Mouse (Mus musculus) CH12.LX (cell line): ENCODE results near the gene Thrsp. TPM values are rescaled to one million over a fixed set of nuclear protein-coding genes. Genes with fewer than 3 reads are reported as not detected.

Experiments used
- DNase-seq: peaks from one replicate; pipeline ENCODE4 v3.0.0-alpha.2; 2013; ENCODE audit errors: extremely low read depth
- H3K27ac ChIP-seq: 2 replicates; pipeline ENCODE4 v1.5.1; 2012; ENCODE audit warnings: low read depth, mild to moderate bottlenecking, control low read depth, moderate library complexity; ENCODE audit not compliant: insufficient read depth
- H3K27me3 ChIP-seq: replicated peaks from 2 replicates; pipeline ENCODE3; 2012; ENCODE audit warnings: inconsistent platforms
- H3K36me3 ChIP-seq, 2 experiments: replicated peaks in 1 of 2; 2 replicates each; pipeline versions ENCODE3 to v1.6.1; 2012; ENCODE audit warnings: inconsistent platforms in 1 of 2, low read length in 1 of 2, mild to moderate bottlenecking in 1 of 2, mixed read lengths in 1 of 2, moderate library complexity in 1 of 2; ENCODE audit not compliant: control insufficient read depth in 1 of 2, insufficient read depth in 1 of 2
- H3K4me1 ChIP-seq, 2 experiments: 2 replicates each; pipeline ENCODE4 v1.6.1; 2012; ENCODE audit warnings: inconsistent platforms in 1 of 2, moderate library complexity in 1 of 2; ENCODE audit not compliant: insufficient read depth in 2 of 2, control insufficient read depth in 1 of 2
- H3K4me2 ChIP-seq: 2 replicates; pipeline ENCODE4 v1.6.1; 2012; ENCODE audit warnings: low read depth, mild to moderate bottlenecking, control low read depth; ENCODE audit not compliant: poor library complexity, insufficient read depth, severe bottlenecking
- H3K4me3 ChIP-seq, 3 experiments: fragments of 150-350 bp in 1 of 3; sonication (generic) in 1 of 3; replicated peaks in 1 of 3; 2 replicates each; pipeline versions ENCODE3 to v1.5.1; 2011 to 2012; ENCODE audit warnings: low read depth in 2 of 3, low read length in 2 of 3, mild to moderate bottlenecking in 2 of 3, moderate library complexity in 2 of 3, control low read depth in 1 of 3, improper control_type of control experiment in 1 of 3, inconsistent platforms in 1 of 3, mixed read lengths in 1 of 3; ENCODE audit not compliant: poor library complexity in 1 of 3
- H3K79me2 ChIP-seq: replicated peaks from 2 replicates; pipeline ENCODE4 v1.6.1; 2012; ENCODE audit warnings: mild to moderate bottlenecking, moderate library complexity; ENCODE audit not compliant: control insufficient read depth, poor library complexity, insufficient read depth, severe bottlenecking; ENCODE audit errors: extremely low read depth
- H3K9ac ChIP-seq: 2 replicates; pipeline ENCODE4 v1.6.1; 2012; ENCODE audit warnings: low read depth, mild to moderate bottlenecking, control low read depth, moderate library complexity; ENCODE audit not compliant: insufficient read depth
- H3K9me3 ChIP-seq: replicated peaks from 2 replicates; pipeline ENCODE3; 2012; ENCODE audit warnings: low read length, inconsistent platforms, mixed read lengths
- CHD1 ChIP-seq: IDR thresholded peaks from 2 replicates; pipeline ENCODE4 v1.6.1; 2012; ENCODE audit warnings: low read depth, low read length, improper control_type of control experiment, inconsistent platforms
- CHD2 ChIP-seq: IDR thresholded peaks from 2 replicates; pipeline ENCODE4 v1.6.1; 2011; ENCODE audit warnings: low read length, improper control_type of control experiment
- E2F4 ChIP-seq: IDR thresholded peaks from 2 replicates; pipeline ENCODE4 v1.6.1; 2011; ENCODE audit warnings: low read depth, low read length, improper control_type of control experiment; ENCODE audit not compliant: insufficient replicate concordance
- ELF1 ChIP-seq: IDR thresholded peaks from 2 replicates; pipeline ENCODE4 v1.6.1; 2014; ENCODE audit warnings: low read depth, mild to moderate bottlenecking, inconsistent platforms, low read length, improper control_type of control experiment
- HCFC1 ChIP-seq: IDR thresholded peaks from 2 replicates; pipeline ENCODE4 v1.6.1; 2012; ENCODE audit warnings: low read depth, mild to moderate bottlenecking, inconsistent platforms, low read length, improper control_type of control experiment
- MAFK ChIP-seq: IDR thresholded peaks from 2 replicates; pipeline ENCODE4 v1.6.1; 2011; ENCODE audit warnings: low read length, improper control_type of control experiment; ENCODE audit not compliant: insufficient replicate concordance
- MAZ ChIP-seq: IDR thresholded peaks from 2 replicates; pipeline ENCODE4 v1.6.1; 2012; ENCODE audit warnings: low read depth, mild to moderate bottlenecking, inconsistent platforms, low read length, improper control_type of control experiment, moderate library complexity
- MEF2A ChIP-seq: IDR thresholded peaks from 2 replicates; pipeline ENCODE4 v1.6.1; 2014; ENCODE audit warnings: low read depth, mild to moderate bottlenecking, inconsistent platforms, low read length, improper control_type of control experiment, borderline replicate concordance
- MXI1 ChIP-seq: IDR thresholded peaks from 2 replicates; pipeline ENCODE4 v1.6.1; 2011; ENCODE audit warnings: mild to moderate bottlenecking, low read depth, low read length, improper control_type of control experiment
- RCOR1 ChIP-seq: conservative IDR thresholded peaks from 2 replicates; pipeline ENCODE4 v1.6.1; 2012; ENCODE audit warnings: low read depth, mild to moderate bottlenecking, inconsistent platforms, low read length, improper control_type of control experiment
- SIN3A ChIP-seq: IDR thresholded peaks from 2 replicates; pipeline ENCODE4 v1.6.1; 2012; ENCODE audit warnings: low read length, improper control_type of control experiment, inconsistent platforms
- SMC3 ChIP-seq: IDR thresholded peaks from 2 replicates; pipeline ENCODE4 v1.6.1; 2011; ENCODE audit warnings: low read depth, low read length, improper control_type of control experiment
- TCF12 ChIP-seq: IDR thresholded peaks from 2 replicates; pipeline ENCODE4 v1.6.1; 2014; ENCODE audit warnings: low read depth, mild to moderate bottlenecking, inconsistent platforms, low read length, improper control_type of control experiment
- USF1 ChIP-seq: IDR thresholded peaks from 2 replicates; pipeline ENCODE4 v1.6.1; 2014; ENCODE audit warnings: low read depth, mild to moderate bottlenecking, inconsistent platforms, low read length, improper control_type of control experiment
- USF2 ChIP-seq: conservative IDR thresholded peaks from 2 replicates; pipeline ENCODE4 v1.6.1; 2011; ENCODE audit warnings: low read depth, low read length, improper control_type of control experiment
- ZC3H11A ChIP-seq: IDR thresholded peaks from 2 replicates; pipeline ENCODE4 v1.6.1; 2012; ENCODE audit warnings: low read depth, mild to moderate bottlenecking, inconsistent platforms, low read length, improper control_type of control experiment
- ZMIZ1 ChIP-seq: IDR thresholded peaks from 2 replicates; pipeline ENCODE4 v1.6.1; 2012; ENCODE audit warnings: low read depth, mild to moderate bottlenecking, inconsistent platforms, low read length, improper control_type of control experiment
- dilution Hi-C: fragments of 300-500 bp; cut with MboI; formaldehyde crosslinking; loops from 2 replicates; pipeline ENCODE4 v1.14.3; 2020; ENCODE audit warnings: low sequenced_read_pairs; ENCODE audit not compliant: extremely low pct_unique_long_range_greater_than_20kb, extremely low pct_ligation_motif_present
- in situ Hi-C: fragments of 300-500 bp; cut with MboI; formaldehyde crosslinking; loops from 3 replicates; pipeline ENCODE4 v1.14.3; 2019; ENCODE audit warnings: low sequenced_read_pairs, low pct_ligation_motif_present, low pct_unique_long_range_greater_than_20kb, mixed read lengths
- polyA plus RNA-seq: library from polyadenylated mRNA; unstranded; fragments of >175 nt; gene quantifications from 2 replicates; pipeline ENCODE4 v1.2.1, GENCODE M21; 2012; ENCODE audit warnings: low read depth; ENCODE audit not compliant: insufficient read length
- total RNA-seq, 2 experiments: library from RNA; depleted of rRNA; stranded (reverse); fragments of 300-350 nt in 1 of 2; fragments of >200 nt in 1 of 2; gene quantifications; 2 replicates each; pipeline ENCODE4 v1.2.3; 2012 to 2014

The Thrsp gene
- total and polyA plus RNA-seq, 3 experiments: not detected

DNA sequence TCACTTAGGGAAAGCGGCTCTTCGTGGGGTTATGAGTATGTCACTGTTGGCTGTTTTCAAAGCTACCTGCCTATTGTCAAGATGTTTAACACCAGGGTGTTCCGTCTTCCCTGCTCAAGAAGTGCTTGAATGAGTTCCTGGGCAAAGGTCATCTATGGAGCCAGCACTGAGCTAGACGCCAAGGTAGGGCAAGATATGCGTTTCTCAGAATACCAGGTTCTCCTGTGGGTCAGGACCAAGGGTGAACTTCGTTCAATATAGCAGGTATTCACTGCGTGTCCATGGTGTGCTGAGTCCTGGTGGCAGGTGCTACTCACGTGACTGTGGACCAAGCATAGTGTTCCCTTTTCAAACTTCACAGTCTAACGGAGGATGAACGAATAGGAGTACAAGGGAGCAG lies 37.3 kb upstream of the Thrsp start:
- H3K27ac ChIP-seq: no peak overlapping the region
- peaks cover 8 to 21% of the 10 kb centered on the region in 2 experiments for H3K4me1 ChIP-seq
- TF ChIP-seq ELF1: no peak
- TF ChIP-seq CHD2: no peak
- no peak for TF ChIP-seq RCOR1
- TF ChIP-seq ZC3H11A: no peak
- no peak for TF ChIP-seq USF2
- TF ChIP-seq MEF2A: no peak
- no peak for TF ChIP-seq SMC3
- no peak for TF ChIP-seq MAZ
- TF ChIP-seq, all 38 proteins: peak for 0
- Histone ChIP-seq H3K27me3 (no peaks in the 10 kb centered on the region), H3K36me3 (no peaks in the 10 kb centered on the region), H3K9ac (no peak overlapping the region), H3K9me3 (no peaks in the 10 kb centered on the region), H3K79me2 (no peaks in the 10 kb centered on the region), H3K4me2 (no peak overlapping the region), H3K4me3 (no peak overlapping the region)
- dilution Hi-C loops (no loop called here), in situ Hi-C loops (no loop called here)
- no peak for DNase-seq

DNA sequence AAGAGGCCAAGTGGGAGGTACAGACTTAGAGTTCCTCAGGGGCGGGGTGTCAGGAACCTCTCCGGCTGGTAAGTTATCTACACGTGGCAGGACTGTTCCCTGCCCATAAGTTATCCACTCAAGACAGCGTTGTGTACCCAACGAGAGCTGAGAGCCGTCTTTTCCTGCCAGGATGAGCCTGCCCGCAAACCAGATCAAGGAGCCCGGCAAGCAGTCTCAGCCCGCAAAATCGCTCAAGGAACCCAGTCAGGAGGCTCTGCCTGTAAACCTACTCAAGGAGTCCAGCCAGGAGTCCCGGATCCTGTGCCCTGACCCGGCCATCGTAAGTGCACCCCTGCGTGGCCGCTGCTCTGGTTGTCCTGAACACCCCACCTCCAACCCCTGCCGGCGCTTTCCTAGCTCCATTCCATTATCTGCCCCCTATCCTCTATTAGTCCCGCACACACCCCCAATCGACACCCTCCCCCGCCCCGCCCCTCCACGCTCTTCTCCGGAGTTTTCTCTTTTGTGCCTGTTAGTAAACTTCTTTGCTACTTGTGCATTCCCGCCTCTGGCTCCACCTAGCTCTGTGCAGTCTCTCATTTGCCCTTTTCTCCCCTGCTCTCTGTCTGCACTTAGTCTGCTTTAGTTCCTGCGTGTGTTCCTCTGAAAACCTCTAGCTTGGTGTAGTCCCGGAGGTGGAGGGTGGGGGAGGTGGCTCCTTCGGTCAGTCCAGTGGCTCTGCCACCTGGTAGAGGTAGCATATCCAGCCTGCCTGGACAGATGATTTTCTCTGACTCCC lies 35.8 kb upstream of the Thrsp start:
- TF ChIP-seq CHD1 (no peak), SMC3 (no peak), USF1 (no peak), SIN3A (peak; percentile 52; the same call in 1 of the 2 replicates), HCFC1 (no peak), MXI1 (0 out of 2 replicates have a peak, but pooled peaks have one; percentile 66), ZMIZ1 (no peak), E2F4 (no peak), TCF12 (no peak), MAFK (no peak)
- dilution Hi-C loops: no loop called here
- peak overlapping the region; percentile 90 for H3K4me2 ChIP-seq
- peaks cover 2% of the 10 kb centered on the region for H3K9me3 ChIP-seq
- H3K36me3 ChIP-seq: no peaks in the 10 kb centered on the region
- peak overlapping the region in 2 of 3 experiments; percentile 10 to 52 for H3K4me3 ChIP-seq
- H3K27ac ChIP-seq: no peak overlapping the region
- H3K27me3 ChIP-seq: no peaks in the 10 kb centered on the region
- no peak for DNase-seq
- peak overlapping the region; percentile 16; the same call in 1 of the 2 replicates for H3K9ac ChIP-seq
- in situ Hi-C loops: no loop called here
- H3K4me1 ChIP-seq: peaks cover 8 to 21% of the 10 kb centered on the region in 2 experiments
- H3K79me2 ChIP-seq: no peaks in the 10 kb centered on the region
